Mouse (Mus musculus) Patski (cell line): ENCODE results near the gene Eda. TPM values are rescaled to one million over a fixed set of nuclear protein-coding genes. Genes with fewer than 3 reads are reported as not detected.
"Not testable (repeated sequence)": the region's sequence is repeated elsewhere in the genome, so short reads cannot be mapped to it uniquely, and the experiment has no call there.

Experiments used
- ATAC-seq: fragments of 100-300 bp; one replicate; pipeline ENCODE4 v1.8.0; 2021
- CTCF ChIA-PET: fragments of 350-600 bp; sonication (Branson Sonifier 250); formaldehyde crosslinking; loops from one replicate; lab custom pipeline; 2022; ENCODE audit warnings: inconsistent platforms; lab: Charles Lee
- POLR2A ChIA-PET: fragments of 350-600 bp; sonication (Branson Sonifier 250); formaldehyde crosslinking; loops from one replicate; lab custom pipeline; 2022; ENCODE audit warnings: antibody characterized with exemption, inconsistent platforms; lab: Charles Lee
- DNase-seq: peaks from one replicate; pipeline ENCODE4 v3.0.0-alpha.2; 2011; ENCODE audit warnings: low read depth, low spot score
- H3K27me3 ChIP-seq: fragments of 371-371 bp; one replicate; pipeline ENCODE4 v1.5.1; 2021
- CTCF ChIP-seq: fragments of 100-300 bp; IDR thresholded peaks from one replicate; pipeline ENCODE4 v1.5.1; 2021
- in situ Hi-C: fragments of 300-500 bp; cut with MboI; formaldehyde crosslinking; loops from 3 replicates; pipeline ENCODE4 v1.11.1; 2018; ENCODE audit warnings: low pct_unique_long_range_greater_than_20kb, mixed read lengths
- polyA plus RNA-seq: library from polyadenylated mRNA; unstranded; gene quantifications from one replicate; pipeline ENCODE4 v1.2.3, GENCODE M21; 2021

The Eda gene
- polyA plus RNA-seq, 1 experiment from 2014 or later = 0.03 TPM

DNA sequence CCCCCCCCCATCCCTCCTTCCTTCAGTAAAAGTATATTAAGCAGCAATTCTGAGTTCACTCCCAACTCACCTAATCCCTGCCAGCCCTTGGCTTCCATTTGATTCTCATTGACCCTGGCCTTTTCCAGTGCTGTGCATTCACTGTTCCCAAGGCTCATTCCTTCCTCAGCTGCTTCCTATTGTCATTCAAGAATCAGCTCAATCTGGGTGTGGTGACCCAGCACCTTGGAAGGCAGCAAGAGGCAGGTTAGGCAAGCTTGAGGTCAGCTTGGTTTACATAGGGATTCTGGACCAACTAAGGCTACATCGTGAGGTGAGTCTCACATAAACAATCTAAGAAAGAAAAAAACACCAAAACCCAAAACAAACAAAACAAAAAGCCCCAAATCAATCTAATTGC, 433.8 kb downstream of the Eda start:
- ChIA-PET CTCF (interaction anchor here (1.2 kb wide), 1 partner anchor 9 kb away, joined by 3 read pairs; no protein-coding TSS in a partner anchor), POLR2A (no interaction called here)
- H3K27me3 ChIP-seq = peaks cover 22% of the 10 kb centered on the region
- ATAC-seq (no peak), DNase-seq (no peak)
- no peak for TF ChIP-seq CTCF
- in situ Hi-C loops = no loop called here

DNA sequence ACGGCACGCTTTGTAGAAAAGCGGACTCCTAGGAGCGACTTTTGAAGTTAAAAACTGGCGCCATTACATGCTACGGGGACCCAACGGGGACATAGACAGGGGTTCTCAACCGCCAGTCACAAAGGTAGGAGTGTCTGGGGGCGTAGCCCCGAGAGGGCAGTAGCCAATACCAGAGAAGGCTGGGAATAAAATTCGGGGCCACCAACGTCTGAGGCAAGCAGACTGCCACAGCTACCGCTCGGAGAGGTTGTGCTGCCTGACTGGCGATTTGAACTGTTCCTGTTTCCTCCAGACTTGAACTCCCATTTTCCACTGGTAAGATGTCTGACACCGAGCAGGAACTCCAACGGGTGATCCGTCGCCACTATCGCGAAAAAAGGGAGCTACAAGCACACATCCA, 453.3 kb downstream of the Eda start, which contains the start of gene Otud6a:
TSS of gene Otud6a (plus strand) at position 321 of the 400 bp plus-strand sequence.
- ChIA-PET CTCF (no interaction called here), POLR2A (no interaction called here)
- DNase-seq (no peak), ATAC-seq (no peak)
- TF ChIP-seq CTCF = no peak
- H3K27me3 ChIP-seq = no peaks in the 10 kb centered on the region
- in situ Hi-C loops = no loop called here

GRCm38 (mm10) chrX:100432311-100432710, 456.9 kb downstream of the Eda start:
- in situ Hi-C loops = no loop called here
- peaks cover 12% of the 10 kb centered on the region for H3K27me3 ChIP-seq
- ChIA-PET POLR2A (no interaction called here), CTCF (no interaction called here)
- ATAC-seq = no peak
- no peak for DNase-seq
- TF ChIP-seq CTCF = no peak

- peaks cover 15% of the 10 kb centered on the region for H3K27me3 ChIP-seq
- ATAC-seq, in situ Hi-C loops, CTCF ChIA-PET, DNase-seq: not testable (repeated sequence)
- POLR2A ChIA-PET = interaction anchor here (0.6 kb wide), 1 partner anchor 58 kb away, joined by 3 read pairs; no protein-coding TSS in a partner anchor
Observed at GRCm38 (mm10) chrX:100442617-100443016, 467.2 kb downstream of the Eda start, which contains the start of gene Awat2. Gene Awat2, minus strand, starts transcription at chrX:100442717.

GRCm38 (mm10) chrX:100443532-100443931, 468.1 kb downstream of the Eda start:
- DNase-seq (no peak), ATAC-seq (no peak)
- ChIA-PET CTCF (no interaction called here), POLR2A (no interaction called here)
- no peak for TF ChIP-seq CTCF
- in situ Hi-C loops = no loop called here
- H3K27me3 ChIP-seq = peaks cover 10% of the 10 kb centered on the region

Other genes starting within 250 kb of the Eda start
- not detected for gene Tmem28, start 154.6 kb upstream of the Eda start, polyA plus RNA-seq